Mouse (Mus musculus) midbrain, embryonic 14.5 days (tissue): ENCODE results near the gene Pgs1. TPM values are rescaled to one million over a fixed set of nuclear protein-coding genes. Genes with fewer than 3 reads are reported as not detected.

Experiments
- ATAC-seq: fragments of 200-750 bp; cut with Nextera tagmentation; 2 replicates; pipeline ENCODE4 v1.8.0; 2017; ENCODE audit warnings: moderate number of reproducible peaks, moderate library complexity; ENCODE audit not compliant: low FRiP score, low TSS enrichment
- DNase-seq: peaks from one replicate; pipeline ENCODE4 v3.0.0-alpha.2; 2015
- H3K27ac ChIP-seq: fragments of 300-500 bp; sonication (generic); replicated peaks from 2 replicates; pipeline ENCODE4 v1.5.1; 2014; ENCODE audit warnings: mild to moderate bottlenecking, low read depth, low read length, moderate library complexity
- H3K27me3 ChIP-seq: fragments of 300-500 bp; sonication (generic); 2 replicates; pipeline ENCODE4 v1.6.1; 2014; ENCODE audit warnings: low read length, control low read depth, mixed read lengths; ENCODE audit not compliant: control insufficient read depth, insufficient read depth
- H3K36me3 ChIP-seq: fragments of 300-500 bp; sonication (generic); 2 replicates; pipeline ENCODE4 v1.6.1; 2014; ENCODE audit warnings: low read length, control low read depth; ENCODE audit not compliant: control insufficient read depth, insufficient read depth
- H3K4me1 ChIP-seq: fragments of 300-500 bp; sonication (generic); 2 replicates; pipeline ENCODE4 v1.6.1; 2014; ENCODE audit warnings: mild to moderate bottlenecking, antibody characterized with exemption, low read length, control low read depth; ENCODE audit not compliant: control insufficient read depth, insufficient read depth
- H3K4me2 ChIP-seq: fragments of 300-500 bp; sonication (generic); 2 replicates; pipeline ENCODE4 v1.6.1; 2014; ENCODE audit warnings: mild to moderate bottlenecking, low read length, moderate library complexity
- H3K4me3 ChIP-seq: fragments of 300-500 bp; sonication (generic); replicated peaks from 2 replicates; pipeline ENCODE4 v1.5.1; 2014; ENCODE audit warnings: low read depth, low read length
- H3K9ac ChIP-seq: fragments of 300-500 bp; sonication (generic); replicated peaks from 2 replicates; pipeline ENCODE4 v1.6.1; 2014; ENCODE audit warnings: mild to moderate bottlenecking, low read length, moderate library complexity
- H3K9me3 ChIP-seq: fragments of 300-500 bp; sonication (generic); 2 replicates; pipeline ENCODE4 v1.6.1; 2016; ENCODE audit warnings: low read length, control low read depth, mixed read lengths; ENCODE audit not compliant: control insufficient read depth
- WGBS: fragments of 180-500 bp; shearing (Covaris S2); extraction: QIAGEN DNeasy Blood & Tissue Kit; methylation state at CpG from one replicate; pipeline ENCODE4 v1.1.7; 2014; 5-methylcytosine and 5-hydroxymethylcytosine counted together
- polyA plus RNA-seq: library from polyadenylated mRNA; unstranded; fragments of >200 nt; fragmentation: Nextera tagmentation; extraction: Ambion mirVana; gene quantifications from 2 replicates; pipeline ENCODE4 v1.2.1, GENCODE M21; 2014

Pgs1 gene
- polyA plus RNA-seq, 1 experiment from 2014 or later, result 47.9 TPM

GRCm38 (mm10) chr11:117979388-117979787 is 6.7 kb upstream of the Pgs1 start:
- peaks cover 23% of the 10 kb centered on the region for H3K4me1 ChIP-seq
- no peak overlapping the region for H3K4me2 ChIP-seq
- H3K27ac ChIP-seq, result no peak overlapping the region
- H3K9ac ChIP-seq, result no peak overlapping the region
- H3K9me3 ChIP-seq, result no peaks in the 10 kb centered on the region
- 68% methylated on average over 7 of the region's 7 CpGs for WGBS
- no peak for ATAC-seq
- H3K36me3 ChIP-seq, result no peaks in the 10 kb centered on the region
- no peak overlapping the region for H3K4me3 ChIP-seq
- H3K27me3 ChIP-seq, result no peaks in the 10 kb centered on the region
- DNase-seq, result no peak

DNA sequence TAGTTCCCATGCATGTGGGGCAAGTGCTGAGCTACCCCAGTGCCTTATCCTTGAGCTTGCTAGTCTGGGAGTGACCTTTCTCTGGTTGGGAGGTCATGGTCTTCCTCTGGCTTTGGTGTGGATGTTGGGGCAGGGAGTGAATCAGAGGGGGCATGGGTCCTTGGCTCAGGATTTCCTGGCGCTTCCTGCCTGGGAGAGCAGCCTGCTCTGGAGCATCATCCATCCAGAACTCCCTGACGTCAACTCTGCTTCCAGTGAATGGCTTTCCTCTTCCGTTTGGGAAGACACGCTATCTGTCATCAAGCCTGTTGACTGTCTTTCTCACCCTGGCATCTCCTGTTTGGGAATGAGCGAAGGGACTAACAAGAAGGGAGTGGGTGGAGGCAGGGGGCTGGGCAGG is 3.7 kb upstream of the Pgs1 start:
- H3K36me3 ChIP-seq, result no peaks in the 10 kb centered on the region
- H3K9me3 ChIP-seq, result no peaks in the 10 kb centered on the region
- H3K4me1 ChIP-seq, result peaks cover 9% of the 10 kb centered on the region
- DNase-seq, result no peak
- 86% methylated on average over 5 of the region's 5 CpGs for WGBS
- H3K9ac ChIP-seq, result no peak overlapping the region
- H3K4me3 ChIP-seq, result no peak overlapping the region
- no peak overlapping the region for H3K4me2 ChIP-seq
- no peak overlapping the region for H3K27ac ChIP-seq
- H3K27me3 ChIP-seq, result no peaks in the 10 kb centered on the region
- ATAC-seq, result no peak

DNA sequence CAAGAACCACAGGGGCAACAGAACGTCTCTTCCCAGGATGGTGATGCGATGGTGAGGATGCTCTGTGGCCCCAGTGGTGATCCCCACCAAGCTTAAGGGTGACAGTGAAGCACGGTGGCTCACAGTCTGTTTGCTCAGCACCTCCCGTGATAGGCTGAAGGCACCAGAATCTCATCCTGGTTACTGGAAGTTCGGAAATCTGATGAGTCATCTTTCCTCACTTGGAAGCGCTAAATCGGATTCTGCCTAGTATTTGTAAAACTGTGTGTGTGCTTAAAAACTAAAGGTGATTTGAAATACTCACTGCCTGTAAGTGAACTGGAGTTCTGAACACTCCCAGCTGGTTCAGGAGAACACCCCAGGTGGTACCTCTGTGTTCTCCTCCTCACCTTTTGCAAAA is 2.3 kb upstream of the Pgs1 start:
- 76% methylated on average over 7 of the region's 7 CpGs for WGBS

GRCm38 (mm10) chr11:117987032-117987451 is 950 bp downstream of the Pgs1 start:
- Histone ChIP-seq H3K4me3 (peak overlapping the region; percentile 100), H3K9ac (peak overlapping the region; percentile 94), H3K27ac (peak overlapping the region; percentile 91), H3K27me3 (no peaks in the 10 kb centered on the region), H3K36me3 (no peaks in the 10 kb centered on the region), H3K4me1 (peaks cover 19% of the 10 kb centered on the region), H3K9me3 (no peaks in the 10 kb centered on the region), H3K4me2 (peak overlapping the region; percentile 78)
- peak; percentile 67; the same call in 1 of the 2 replicates for ATAC-seq
- no peak for DNase-seq
- WGBS, result under 1% methylated on average over 32 of the region's 32 CpGs

More for the DNA sequence above, 2.3 kb upstream of the Pgs1 start:
- Histone ChIP-seq H3K9ac (no peak overlapping the region), H3K27me3 (no peaks in the 10 kb centered on the region), H3K36me3 (no peaks in the 10 kb centered on the region), H3K4me1 (peaks cover 19% of the 10 kb centered on the region), H3K4me3 (no peak overlapping the region), H3K27ac (no peak overlapping the region), H3K4me2 (no peak overlapping the region), H3K9me3 (no peaks in the 10 kb centered on the region)
- DNase-seq (no peak), ATAC-seq (no peak)

DNA sequence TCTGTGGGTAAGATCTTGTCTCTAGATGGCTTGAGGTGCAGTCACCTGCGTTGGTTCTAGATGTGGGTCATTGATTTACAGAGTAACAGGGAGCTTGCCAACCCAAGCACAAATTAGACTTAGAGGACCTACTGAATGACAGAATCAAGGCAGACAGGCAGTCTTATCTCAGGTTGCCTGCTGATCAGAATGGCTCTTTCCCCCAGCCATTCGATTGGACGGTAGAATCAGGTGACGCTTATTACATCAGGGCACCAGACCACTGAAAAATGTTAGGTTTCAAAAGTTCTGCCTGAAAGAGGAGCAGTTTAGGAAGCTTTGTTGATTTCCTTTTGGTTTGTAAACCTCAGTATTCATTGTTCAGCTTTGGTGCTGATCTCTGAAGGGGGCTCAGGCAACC is 1.9 kb downstream of the Pgs1 start:
- H3K9me3 ChIP-seq, result no peaks in the 10 kb centered on the region
- ATAC-seq (no peak), DNase-seq (no peak)
- no peaks in the 10 kb centered on the region for H3K27me3 ChIP-seq
- 70% methylated on average over 4 of the region's 4 CpGs for WGBS
- peaks cover 19% of the 10 kb centered on the region for H3K4me1 ChIP-seq
- H3K9ac ChIP-seq, result peak overlapping the region; percentile 94; the same call in 1 of the 2 replicates
- no peaks in the 10 kb centered on the region for H3K36me3 ChIP-seq
- peak overlapping the region; percentile 100 for H3K4me3 ChIP-seq
- H3K27ac ChIP-seq, result no peak overlapping the region
- peak overlapping the region; percentile 78 for H3K4me2 ChIP-seq

- no peak for ATAC-seq
Measured at GRCm38 (mm10) chr11:117989241-117989640, 3.1 kb downstream of the Pgs1 start.

DNA sequence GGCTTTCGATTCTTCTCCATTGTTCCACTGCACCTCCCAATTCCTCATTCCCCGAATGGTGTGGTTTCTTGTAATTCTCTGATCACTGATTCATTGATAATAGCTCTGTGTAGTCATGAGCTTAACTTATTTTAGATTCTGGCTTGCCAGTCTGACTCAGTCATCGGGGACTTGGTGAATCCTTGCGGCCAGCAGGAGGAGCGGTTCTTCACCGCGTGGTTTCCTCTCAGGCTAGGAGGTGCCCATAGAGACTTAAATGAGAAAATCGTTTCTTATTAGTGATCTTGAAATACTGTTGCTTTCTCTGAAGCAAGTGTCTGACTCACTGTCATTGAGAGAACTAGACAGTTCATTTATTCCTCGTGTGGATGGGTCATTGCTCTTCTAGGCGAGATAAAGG is 3.8 kb downstream of the Pgs1 start:
- Histone ChIP-seq H3K9ac (no peak overlapping the region), H3K4me3 (no peak overlapping the region), H3K27ac (no peak overlapping the region), H3K4me1 (peaks cover 19% of the 10 kb centered on the region), H3K4me2 (no peak overlapping the region), H3K9me3 (no peaks in the 10 kb centered on the region), H3K36me3 (no peaks in the 10 kb centered on the region), H3K27me3 (no peaks in the 10 kb centered on the region)
- DNase-seq (no peak), ATAC-seq (no peak)
- WGBS, result 50% methylated on average over 10 of the region's 10 CpGs

More at GRCm38 (mm10) chr11:117989241-117989640, 3.1 kb downstream of the Pgs1 start:
- H3K9ac ChIP-seq, result no peak overlapping the region
- DNase-seq, result no peak
- no peaks in the 10 kb centered on the region for H3K27me3 ChIP-seq
- H3K4me1 ChIP-seq, result peaks cover 19% of the 10 kb centered on the region
- no peak overlapping the region for H3K4me3 ChIP-seq
- H3K9me3 ChIP-seq, result no peaks in the 10 kb centered on the region
- no peak overlapping the region for H3K27ac ChIP-seq
- no peak overlapping the region for H3K4me2 ChIP-seq
- H3K36me3 ChIP-seq, result no peaks in the 10 kb centered on the region
- 91% methylated on average over 4 of the region's 4 CpGs for WGBS

GRCm38 (mm10) chr11:117991502-117992470 is 5.7 kb downstream of the Pgs1 start:
- 48% methylated on average over 9 of the region's 9 CpGs for WGBS
- H3K4me1 ChIP-seq, result peaks cover 13% of the 10 kb centered on the region

More at GRCm38 (mm10) chr11:117991502-117992470, 5.7 kb downstream of the Pgs1 start:
- Histone ChIP-seq H3K9me3 (no peaks in the 10 kb centered on the region), H3K27ac (no peak overlapping the region), H3K9ac (no peak overlapping the region), H3K4me3 (no peak overlapping the region), H3K27me3 (no peaks in the 10 kb centered on the region), H3K4me2 (no peak overlapping the region), H3K36me3 (no peaks in the 10 kb centered on the region)
- DNase-seq (no peak), ATAC-seq (no peak)
